Mouse (Mus musculus) frontal cortex, adult (tissue): ENCODE results near the gene Dop1a.
A peak's percentile ranks its signal among the peaks of the same experiment; 100 is the strongest.

Experiments
- ATAC-seq: cut with Nextera tagmentation; 2 replicates; pipeline ENCODE4 v1.9.2; 2017; ENCODE audit warnings: mild to moderate bottlenecking, moderate library complexity, mixed read lengths; ENCODE audit not compliant: low TSS enrichment

The Dop1a gene

GRCm38 (mm10) chr9:86466990-86467870 is at the start of gene Dop1a:
Gene Dop1a (plus strand): TSS chr9:86467154.
- ATAC-seq, result peak; percentile 83

- no peak for ATAC-seq
These were observed 49.0 kb upstream of the Dop1a start for GRCm38 (mm10) chr9:86417971-86418370.

GRCm38 (mm10) chr9:86419366-86419765 is 47.6 kb upstream of the Dop1a start:
- peak; percentile 87 for ATAC-seq

- ATAC-seq, result no peak
These were observed 43.6 kb upstream of the Dop1a start for GRCm38 (mm10) chr9:86423331-86423730.

GRCm38 (mm10) chr9:86435510-86435909 is 31.4 kb upstream of the Dop1a start:
- ATAC-seq, result peak; percentile 90

GRCm38 (mm10) chr9:86436608-86437007 is 30.3 kb upstream of the Dop1a start:
- no peak for ATAC-seq

- ATAC-seq, result no peak
These were observed 28.5 kb upstream of the Dop1a start for GRCm38 (mm10) chr9:86438337-86439009.

GRCm38 (mm10) chr9:86442248-86442647 is 24.7 kb upstream of the Dop1a start:
- no peak for ATAC-seq

- no peak for ATAC-seq
These were observed 20.1 kb upstream of the Dop1a start for GRCm38 (mm10) chr9:86446847-86447246.

- no peak for ATAC-seq
These were observed 19.5 kb upstream of the Dop1a start for GRCm38 (mm10) chr9:86447431-86447830.

GRCm38 (mm10) chr9:86449581-86449980 is 17.4 kb upstream of the Dop1a start:
- peak; percentile 45; the same call in 1 of the 2 replicates for ATAC-seq

- peak; percentile 72 for ATAC-seq
These were observed 15.9 kb upstream of the Dop1a start for GRCm38 (mm10) chr9:86451094-86451493.

GRCm38 (mm10) chr9:86451617-86452016 is 15.3 kb upstream of the Dop1a start:
- peak; percentile 85 for ATAC-seq

- ATAC-seq, result no peak
These were observed 13.3 kb upstream of the Dop1a start for GRCm38 (mm10) chr9:86453626-86454025.

- peak; percentile 92 for ATAC-seq
These were observed 2.5 kb upstream of the Dop1a start, which contains the start of gene Ube2cbp for GRCm38 (mm10) chr9:86464151-86465105. Gene Ube2cbp (minus strand): TSS chr9:86464950.

- peak; percentile 98 for ATAC-seq
These were observed 9.0 kb downstream of the Dop1a start for GRCm38 (mm10) chr9:86475956-86476355.

- ATAC-seq, result no peak
These were observed 9.8 kb downstream of the Dop1a start for GRCm38 (mm10) chr9:86476763-86477162.

GRCm38 (mm10) chr9:86478414-86479093 is 11.6 kb downstream of the Dop1a start:
- no peak for ATAC-seq

GRCm38 (mm10) chr9:86482236-86482635 is 15.3 kb downstream of the Dop1a start:
- no peak for ATAC-seq

GRCm38 (mm10) chr9:86491740-86492139 is 24.8 kb downstream of the Dop1a start:
- no peak for ATAC-seq

- peak; percentile 38 for ATAC-seq
These were observed 29.3 kb downstream of the Dop1a start for GRCm38 (mm10) chr9:86496261-86496660.
